Comparison of ENCODE assay signal across 9 mouse cellular contexts in genomic region chrX:99522289-99522688, GRCm38 (mm10). TPM values are rescaled to one million over a fixed set of nuclear protein-coding genes. Genes with fewer than 3 reads are reported as not detected.
DNase-seq lines count a peak whose midpoint lies in the region; ATAC-seq lines count a peak whose summit lies in the region.
"Had no signal": no experiment of that assay in that cellular context is flagged by ENCODE, and none has a peak within 500 bp of the region (broad histone marks: within the 10 kb centered on the region; RNA-seq: fewer than 3 reads in every experiment).

No protein-coding gene starts in this region.

- 21% methylated on average over 11 of the region's 11 CpGs for WGBS in forebrain, embryonic 12.5 days
- WGBS in limb, embryonic 10.5 days, result 28% methylated on average over 11 of the region's 11 CpGs
- 42% methylated on average over 11 of the region's 11 CpGs for WGBS in heart, embryonic 10.5 days

- no peak overlapping the region; the same call in 1 of the 2 replicates for H3K4me2 ChIP-seq in forebrain, embryonic 12.5 days
- H3K4me2 ChIP-seq: limb, embryonic 12.5 days had no signal

- ATAC-seq in forebrain, embryonic 12.5 days (ENCODE audit: low FRiP score), result peak; percentile 92

- no peaks in the 10 kb centered on the region for H3K9me3 ChIP-seq in forebrain, embryonic 12.5 days
- H3K9me3 ChIP-seq in limb, embryonic 10.5 days (replicated peaks), result no peaks in the 10 kb centered on the region
- no peaks in the 10 kb centered on the region for H3K9me3 ChIP-seq in heart, embryonic 10.5 days
- H3K9me3 ChIP-seq: G1E; limb, embryonic 12.5 days had no signal

- no peaks in the 10 kb centered on the region for H3K36me3 ChIP-seq in forebrain, embryonic 12.5 days (replicated peaks)
- no peaks in the 10 kb centered on the region for H3K36me3 ChIP-seq in limb, embryonic 10.5 days
- H3K36me3 ChIP-seq in heart, embryonic 10.5 days, result no peaks in the 10 kb centered on the region
- H3K36me3 ChIP-seq: G1E; limb, embryonic 12.5 days had no signal

- no peak overlapping the region for H3K4me3 ChIP-seq in forebrain, embryonic 12.5 days (replicated peaks)
- H3K4me3 ChIP-seq in limb, embryonic 10.5 days, result no peak overlapping the region
- H3K4me3 ChIP-seq in heart, embryonic 10.5 days, result no peak overlapping the region
- H3K4me3 ChIP-seq: limb, embryonic 12.5 days had no signal

- DNase-seq in embryo, embryonic 10 days (ENCODE audit: low spot score), result peak; percentile 80
- no peak for DNase-seq in limb, embryonic 10.5 days (ENCODE audit: low spot score)
- DNase-seq in retina, embryonic 14.5 days (ENCODE audit: low spot score), result peak; percentile 30
- no peak for DNase-seq in heart, embryonic 10.5 days (ENCODE audit: low spot score)
- DNase-seq in cerebellum, adult 9-11 months, result no peak
- no peak for DNase-seq in thymus, postnatal 14 days

- H3K4me1 ChIP-seq in forebrain, embryonic 12.5 days, result peaks cover 26% of the 10 kb centered on the region
- H3K4me1 ChIP-seq in limb, embryonic 10.5 days, result peaks cover 31% of the 10 kb centered on the region
- peaks cover 3% of the 10 kb centered on the region; the same call in 1 of the 2 replicates for H3K4me1 ChIP-seq in heart, embryonic 10.5 days

- no peak overlapping the region for H3K9ac ChIP-seq in forebrain, embryonic 12.5 days
- H3K9ac ChIP-seq: limb, embryonic 12.5 days had no signal

- H3K27ac ChIP-seq in forebrain, embryonic 12.5 days, result peak overlapping the region; percentile 74
- H3K27ac ChIP-seq in limb, embryonic 10.5 days, result peak overlapping the region; percentile 56; the same call in 1 of the 2 replicates
- no peak overlapping the region for H3K27ac ChIP-seq in heart, embryonic 10.5 days
- H3K27ac ChIP-seq: limb, embryonic 12.5 days had no signal

- H3K27me3 ChIP-seq in forebrain, embryonic 12.5 days, result peaks cover 77% of the 10 kb centered on the region
- H3K27me3 ChIP-seq in limb, embryonic 10.5 days (ENCODE audit: low read depth, poor library complexity, severe bottlenecking), result peaks cover 98% of the 10 kb centered on the region
- peaks cover 87% of the 10 kb centered on the region for H3K27me3 ChIP-seq in heart, embryonic 10.5 days (ENCODE audit: insufficient read depth, poor library complexity, severe bottlenecking)

RNA-seq across cellular contexts. Expression of gene Pja1, which starts 51.2 kb away (rescaled TPM):
- 272 and 301 TPM in 2 replicates for polyA plus RNA-seq in forebrain, embryonic 12.5 days (2016; fragmentation: Nextera tagmentation; extraction: Ambion mirVana)
- 175 and 184 TPM in 2 replicates for polyA plus RNA-seq in limb, embryonic 10.5 days (2016; fragmentation: Nextera tagmentation; extraction: Ambion mirVana)
- polyA plus RNA-seq in heart, embryonic 10.5 days (2016; fragmentation: Nextera tagmentation; extraction: Ambion mirVana), result 111 and 146 TPM in 2 replicates

Comparison
In these comparisons a context has a peak if more than half of its experiments do, and no peak if none do; other contexts are left out.
1. DNase-seq: peak in embryo, embryonic 10 days (single experiment) and retina, embryonic 14.5 days (single experiment); none in limb, embryonic 10.5 days (single experiment), heart, embryonic 10.5 days (single experiment), cerebellum, adult 9-11 months (single experiment) and thymus, postnatal 14 days (single experiment).